Mouse (Mus musculus) kidney, embryonic 15.5 days (tissue): Measurements from ENCODE around the gene Pard3. TPM values are rescaled to one million over a fixed set of nuclear protein-coding genes. Genes with fewer than 3 reads are reported as not detected.
"Not testable (repeated sequence)": the region's sequence is repeated elsewhere in the genome, so short reads cannot be mapped to it uniquely, and the experiment has no call there.

Source experiments
- ATAC-seq: fragments of 200-750 bp; cut with Nextera tagmentation; replicated peaks from 2 replicates; pipeline ENCODE4 v1.8.0; 2017; ENCODE audit warnings: moderate TSS enrichment; ENCODE audit not compliant: low FRiP score
- H3K27ac ChIP-seq: fragments of 300-500 bp; sonication (generic); 2 replicates; pipeline ENCODE4 v1.5.1; 2015; ENCODE audit warnings: mild to moderate bottlenecking, inconsistent platforms
- H3K27me3 ChIP-seq: fragments of 300-500 bp; sonication (generic); 2 replicates; pipeline ENCODE4 v1.6.1; 2015; ENCODE audit warnings: inconsistent platforms
- H3K36me3 ChIP-seq: fragments of 300-500 bp; sonication (generic); 2 replicates; pipeline ENCODE4 v1.6.1; 2015; ENCODE audit warnings: inconsistent platforms
- H3K4me1 ChIP-seq: fragments of 300-500 bp; sonication (generic); 2 replicates; pipeline ENCODE4 v1.6.1; 2015; ENCODE audit warnings: inconsistent platforms
- H3K4me2 ChIP-seq: fragments of 300-500 bp; sonication (generic); 2 replicates; pipeline ENCODE4 v1.6.1; 2015; ENCODE audit warnings: moderate library complexity, mild to moderate bottlenecking, inconsistent platforms
- H3K4me3 ChIP-seq: fragments of 300-500 bp; sonication (generic); replicated peaks from 2 replicates; pipeline ENCODE4 v1.5.1; 2015; ENCODE audit warnings: mild to moderate bottlenecking, inconsistent platforms
- H3K9ac ChIP-seq: fragments of 300-500 bp; sonication (generic); 2 replicates; pipeline ENCODE4 v1.6.1; 2015; ENCODE audit warnings: mild to moderate bottlenecking, inconsistent platforms
- H3K9me3 ChIP-seq: fragments of 300-500 bp; sonication (generic); replicated peaks from 2 replicates; pipeline ENCODE4 v1.6.1; 2016; ENCODE audit warnings: inconsistent platforms
- WGBS: fragments of 180-500 bp; shearing (Covaris S2); methylation state at CpG from one replicate; pipeline ENCODE4 v1.1.7; 2015; ENCODE audit warnings: mixed read lengths; 5-methylcytosine and 5-hydroxymethylcytosine counted together
- polyA plus RNA-seq: library from polyadenylated mRNA; unstranded; fragments of >200 nt; fragmentation: Nextera tagmentation; extraction: Ambion mirVana; gene quantifications from 2 replicates; pipeline ENCODE4 v1.2.1, GENCODE M21; 2015

Pard3 gene
- polyA plus RNA-seq, 1 experiment from 2014 or later, result 27.5 TPM

GRCm38 (mm10) chr8:127168496-127168895 is 104.8 kb downstream of the Pard3 start:
- ATAC-seq, result peak; percentile 84
- WGBS, result 47% methylated on average over 2 of the region's 2 CpGs

GRCm38 (mm10) chr8:127169361-127169760 is 105.7 kb downstream of the Pard3 start:
- Histone ChIP-seq H3K4me1 (peaks cover 16% of the 10 kb centered on the region), H3K9me3 (no peaks in the 10 kb centered on the region), H3K4me2 (no peak overlapping the region), H3K27me3 (no peaks in the 10 kb centered on the region), H3K9ac (no peak overlapping the region), H3K36me3 (no peaks in the 10 kb centered on the region), H3K27ac (peak overlapping the region; percentile 32; the same call in 1 of the 2 replicates), H3K4me3 (no peak overlapping the region)
- no peak for ATAC-seq
- WGBS, result 93% methylated on average over 5 of the region's 5 CpGs

More at GRCm38 (mm10) chr8:127168496-127168895, 104.8 kb downstream of the Pard3 start:
- Histone ChIP-seq H3K27me3 (no peaks in the 10 kb centered on the region), H3K36me3 (no peaks in the 10 kb centered on the region), H3K4me2 (no peak overlapping the region), H3K4me1 (peaks cover 16% of the 10 kb centered on the region), H3K27ac (peak overlapping the region; percentile 32; the same call in 1 of the 2 replicates), H3K4me3 (no peak overlapping the region), H3K9me3 (no peaks in the 10 kb centered on the region), H3K9ac (no peak overlapping the region)

GRCm38 (mm10) chr8:127170372-127170771 is 106.7 kb downstream of the Pard3 start:
- not testable (repeated sequence) for H3K4me2 ChIP-seq, H3K9me3 ChIP-seq, H3K9ac ChIP-seq, ATAC-seq, H3K27ac ChIP-seq, H3K36me3 ChIP-seq, H3K27me3 ChIP-seq, H3K4me3 ChIP-seq
- 62% methylated on average over 2 of the region's 2 CpGs for WGBS
- peaks cover 13% of the 10 kb centered on the region for H3K4me1 ChIP-seq

GRCm38 (mm10) chr8:127170930-127171329 is 107.2 kb downstream of the Pard3 start:
- no peak overlapping the region for H3K9ac ChIP-seq
- H3K4me1 ChIP-seq, result peaks cover 13% of the 10 kb centered on the region
- no peaks in the 10 kb centered on the region for H3K36me3 ChIP-seq
- no peaks in the 10 kb centered on the region for H3K27me3 ChIP-seq
- no peak overlapping the region for H3K4me3 ChIP-seq
- H3K27ac ChIP-seq, result no peak overlapping the region
- WGBS, result 83% methylated on average over 3 of the region's 3 CpGs
- H3K4me2 ChIP-seq, result no peak overlapping the region
- H3K9me3 ChIP-seq, result no peaks in the 10 kb centered on the region
- no peak for ATAC-seq

- no peak for ATAC-seq
These were observed 109.8 kb downstream of the Pard3 start for GRCm38 (mm10) chr8:127173483-127173882.

GRCm38 (mm10) chr8:127174411-127174810 is 110.7 kb downstream of the Pard3 start:
- Histone ChIP-seq H3K36me3 (no peaks in the 10 kb centered on the region), H3K4me3 (no peak overlapping the region), H3K4me1 (peaks cover 4% of the 10 kb centered on the region; the same call in 1 of the 2 replicates), H3K4me2 (no peak overlapping the region), H3K9ac (no peak overlapping the region), H3K27me3 (no peaks in the 10 kb centered on the region), H3K27ac (no peak overlapping the region), H3K9me3 (no peaks in the 10 kb centered on the region)
- ATAC-seq, result no peak
- 89% methylated on average over 6 of the region's 6 CpGs for WGBS

More at GRCm38 (mm10) chr8:127173483-127173882, 109.8 kb downstream of the Pard3 start:
- WGBS, result 83% methylated on average over 5 of the region's 5 CpGs
- Histone ChIP-seq H3K36me3 (no peaks in the 10 kb centered on the region), H3K4me2 (no peak overlapping the region), H3K4me3 (no peak overlapping the region), H3K9me3 (no peaks in the 10 kb centered on the region), H3K27me3 (no peaks in the 10 kb centered on the region), H3K27ac (no peak overlapping the region), H3K4me1 (peaks cover 13% of the 10 kb centered on the region), H3K9ac (no peak overlapping the region)

GRCm38 (mm10) chr8:127175160-127175836 is 111.6 kb downstream of the Pard3 start:
- WGBS, result 60% methylated on average over 6 of the region's 6 CpGs
- Histone ChIP-seq H3K9me3 (no peaks in the 10 kb centered on the region), H3K4me3 (no peak overlapping the region), H3K27me3 (no peaks in the 10 kb centered on the region), H3K36me3 (no peaks in the 10 kb centered on the region), H3K4me2 (no peak overlapping the region), H3K27ac (no peak overlapping the region), H3K9ac (no peak overlapping the region), H3K4me1 (peaks cover 4% of the 10 kb centered on the region; the same call in 1 of the 2 replicates)
- ATAC-seq, result no peak

- Histone ChIP-seq H3K9ac (no peak overlapping the region), H3K27me3 (no peaks in the 10 kb centered on the region), H3K36me3 (no peaks in the 10 kb centered on the region), H3K4me1 (peaks cover 11% of the 10 kb centered on the region), H3K27ac (no peak overlapping the region), H3K4me2 (no peak overlapping the region), H3K4me3 (no peak overlapping the region), H3K9me3 (no peaks in the 10 kb centered on the region)
- 49% methylated on average over 4 of the region's 4 CpGs for WGBS
- ATAC-seq, result no peak
These were observed 114.9 kb downstream of the Pard3 start for GRCm38 (mm10) chr8:127178634-127179033.

- H3K36me3 ChIP-seq, result no peaks in the 10 kb centered on the region
- H3K4me3 ChIP-seq, result no peak overlapping the region
- H3K4me1 ChIP-seq, result peaks cover 34% of the 10 kb centered on the region
- no peak for ATAC-seq
- no peak overlapping the region for H3K4me2 ChIP-seq
- no peaks in the 10 kb centered on the region for H3K27me3 ChIP-seq
- no peaks in the 10 kb centered on the region for H3K9me3 ChIP-seq
- no peak overlapping the region for H3K27ac ChIP-seq
- 87% methylated on average over 3 of the region's 3 CpGs for WGBS
- no peak overlapping the region for H3K9ac ChIP-seq
These were observed 117.6 kb downstream of the Pard3 start for GRCm38 (mm10) chr8:127181246-127181645.

- H3K27ac ChIP-seq, result no peak overlapping the region
- no peaks in the 10 kb centered on the region for H3K9me3 ChIP-seq
- H3K36me3 ChIP-seq, result no peaks in the 10 kb centered on the region
- no peaks in the 10 kb centered on the region for H3K27me3 ChIP-seq
- WGBS, result 80% methylated on average over 3 of the region's 3 CpGs
- ATAC-seq, result no peak
- H3K9ac ChIP-seq, result no peak overlapping the region
- H3K4me1 ChIP-seq, result peaks cover 34% of the 10 kb centered on the region
- H3K4me2 ChIP-seq, result no peak overlapping the region
- no peak overlapping the region for H3K4me3 ChIP-seq
These were observed 118.4 kb downstream of the Pard3 start for GRCm38 (mm10) chr8:127182065-127182464.

GRCm38 (mm10) chr8:127183533-127183932 is 119.8 kb downstream of the Pard3 start:
- peaks cover 43% of the 10 kb centered on the region for H3K4me1 ChIP-seq
- WGBS, result 63% methylated on average over 2 of the region's 2 CpGs
- no peak overlapping the region for H3K4me3 ChIP-seq
- ATAC-seq, result peak; percentile 3; the same call in 1 of the 2 replicates
- H3K27ac ChIP-seq, result peak overlapping the region; percentile 43; the same call in 1 of the 2 replicates
- H3K9ac ChIP-seq, result no peak overlapping the region
- H3K36me3 ChIP-seq, result no peaks in the 10 kb centered on the region
- H3K9me3 ChIP-seq, result no peaks in the 10 kb centered on the region
- H3K27me3 ChIP-seq, result no peaks in the 10 kb centered on the region
- H3K4me2 ChIP-seq, result no peak overlapping the region

GRCm38 (mm10) chr8:127184025-127184424 is 120.3 kb downstream of the Pard3 start:
- Histone ChIP-seq H3K4me1 (peaks cover 44% of the 10 kb centered on the region), H3K9me3 (no peaks in the 10 kb centered on the region), H3K27ac (peak overlapping the region; percentile 43; the same call in 1 of the 2 replicates), H3K9ac (no peak overlapping the region), H3K4me3 (no peak overlapping the region), H3K27me3 (no peaks in the 10 kb centered on the region), H3K36me3 (no peaks in the 10 kb centered on the region), H3K4me2 (no peak overlapping the region)
- peak; percentile 79 for ATAC-seq
- WGBS, result 9% methylated on average over 4 of the region's 4 CpGs
